Mouse (Mus musculus) myocyte (in vitro differentiated cells): ENCODE results near the gene Gm20388. TPM values are rescaled to one million over a fixed set of nuclear protein-coding genes. Genes with fewer than 3 reads are reported as not detected.
A peak's percentile ranks its signal among the peaks of the same experiment; 100 is the strongest.

Experiments
- H3K27me3 ChIP-seq: one replicate; pipeline ENCODE4 v1.6.1; 2011; ENCODE audit not compliant: control insufficient read depth, insufficient read depth, insufficient read length
- H3K36me3 ChIP-seq: one replicate; pipeline ENCODE4 v1.6.1; 2011; ENCODE audit not compliant: control insufficient read depth, insufficient read depth
- H3K4me2 ChIP-seq: one replicate; pipeline ENCODE4 v1.6.1; 2011; ENCODE audit warnings: low read depth, control low read depth
- H3K4me3 ChIP-seq: one replicate; pipeline ENCODE4 v1.5.1; 2011; ENCODE audit warnings: mild to moderate bottlenecking, control low read depth, moderate library complexity
- H3K79me2 ChIP-seq: one replicate; pipeline ENCODE4 v1.6.1; 2011; ENCODE audit not compliant: control insufficient read depth, insufficient read depth
- H3ac ChIP-seq: one replicate; pipeline ENCODE4 v1.6.1; 2011; ENCODE audit not compliant: control insufficient read depth, insufficient read length
- CEBPB ChIP-seq: IDR thresholded peaks from 2 replicates; pipeline ENCODE4 v1.6.1; 2011; ENCODE audit warnings: mild to moderate bottlenecking, moderate library complexity; ENCODE audit not compliant: poor library complexity, insufficient read depth, severe bottlenecking
- E2F4 ChIP-seq: IDR thresholded peaks from one replicate; pipeline ENCODE4 v1.6.1; 2011; ENCODE audit warnings: mild to moderate bottlenecking, control low read depth, moderate library complexity; ENCODE audit not compliant: insufficient read depth
- MAX ChIP-seq: IDR thresholded peaks from one replicate; pipeline ENCODE4 v1.6.1; 2011; ENCODE audit warnings: low read depth, mild to moderate bottlenecking, control low read depth
- MYOD1 ChIP-seq, 3 experiments: IDR thresholded peaks; one replicate each; pipeline ENCODE4 v1.6.1; 2011; ENCODE audit warnings: control low read depth in 2 of 3, low read depth in 2 of 3, mild to moderate bottlenecking in 2 of 3, moderate library complexity in 1 of 3; ENCODE audit not compliant: insufficient read length in 2 of 3, control insufficient read depth in 1 of 3
- MYOG ChIP-seq, 3 experiments: IDR thresholded peaks; one replicate each; pipeline ENCODE4 v1.6.1; 2011; ENCODE audit warnings: control low read depth in 2 of 3, low read depth in 2 of 3, mild to moderate bottlenecking in 2 of 3; ENCODE audit not compliant: insufficient read length in 2 of 3, control insufficient read depth in 1 of 3, insufficient read depth in 1 of 3
- POLR2A ChIP-seq: IDR thresholded peaks from one replicate; pipeline ENCODE4 v1.6.1; 2011; ENCODE audit warnings: low read depth, mild to moderate bottlenecking, control low read depth, moderate library complexity; ENCODE audit not compliant: insufficient read length
- POLR2AphosphoS2 ChIP-seq: IDR thresholded peaks from one replicate; pipeline ENCODE4 v1.6.1; 2011; ENCODE audit warnings: low read depth, control low read depth; ENCODE audit not compliant: insufficient read length
- REST ChIP-seq: IDR thresholded peaks from one replicate; pipeline ENCODE4 v1.6.1; 2011; ENCODE audit warnings: mild to moderate bottlenecking, control low read depth, moderate library complexity; ENCODE audit not compliant: insufficient read depth, insufficient read length
- SRF ChIP-seq: IDR thresholded peaks from one replicate; pipeline ENCODE4 v1.6.1; 2011; ENCODE audit warnings: low read depth; ENCODE audit not compliant: control insufficient read depth, insufficient read length
- TCF12 ChIP-seq: IDR thresholded peaks from one replicate; pipeline ENCODE4 v1.6.1; 2011; ENCODE audit warnings: mild to moderate bottlenecking, control low read depth; ENCODE audit not compliant: poor library complexity, insufficient read depth, severe bottlenecking
- TCF3 ChIP-seq: IDR thresholded peaks from one replicate; pipeline ENCODE4 v1.6.1; 2011; ENCODE audit warnings: low read depth, control low read depth; ENCODE audit not compliant: insufficient read length
- USF1 ChIP-seq: IDR thresholded peaks from one replicate; pipeline ENCODE4 v1.6.1; 2011; ENCODE audit warnings: low read depth, mild to moderate bottlenecking, control low read depth, moderate library complexity
- polyA plus RNA-seq: library from polyadenylated mRNA; unstranded; fragments of >200 nt; fragmentation: generic; extraction: Trizol; gene quantifications from one replicate; pipeline ENCODE4 v1.2.1, GENCODE M21; 2012; ENCODE audit warnings: missing spikeins

Gm20388 gene
- polyA plus RNA-seq, 1 experiment, result 15.3 TPM

- TF ChIP-seq TCF3, result no peak
- TF ChIP-seq POLR2A, result no peak
- TF ChIP-seq E2F4, result no peak
- no peak for TF ChIP-seq USF1
- no peak for TF ChIP-seq POLR2AphosphoS2
- TF ChIP-seq MYOG (IDR thresholded peaks at IDR 0.05; ENCODE audit: control insufficient read depth in 1 of 3, insufficient read depth in 1 of 3, insufficient read length in 2 of 3, low read depth in 2 of 3), result no peak
- TF ChIP-seq MAX, result no peak
- TF ChIP-seq SRF, result no peak
- no peak for TF ChIP-seq TCF12
- TF ChIP-seq REST, result no peak
- no peak for TF ChIP-seq CEBPB
- TF ChIP-seq MYOD1 (IDR thresholded peaks at IDR 0.05; ENCODE audit: control insufficient read depth in 1 of 3, insufficient read length in 2 of 3, low read depth in 2 of 3), result no peak
- no peaks in the 10 kb centered on the region for H3K27me3 ChIP-seq
Measured at GRCm38 (mm10) chr8:120602672-120603071, 692.0 kb downstream of the Gm20388 start.

GRCm38 (mm10) chr8:120607460-120607859 is 696.8 kb downstream of the Gm20388 start:
- Histone ChIP-seq H3K27me3 (no peaks in the 10 kb centered on the region), H3K4me2 (peak overlapping the region; percentile 38), H3K79me2 (no peaks in the 10 kb centered on the region), H3ac (no peak overlapping the region), H3K4me3 (no peak overlapping the region), H3K36me3 (no peaks in the 10 kb centered on the region)
- no peak for TF ChIP-seq E2F4
- TF ChIP-seq USF1, result no peak
- no peak for TF ChIP-seq MAX
- no peak for TF ChIP-seq POLR2A
- no peak for TF ChIP-seq REST
- TF ChIP-seq SRF, result no peak
- no peak for TF ChIP-seq POLR2AphosphoS2
- TF ChIP-seq CEBPB, result no peak

More at GRCm38 (mm10) chr8:120602672-120603071, 692.0 kb downstream of the Gm20388 start:
- Histone ChIP-seq H3ac (no peak overlapping the region), H3K79me2 (no peaks in the 10 kb centered on the region), H3K4me2 (no peak overlapping the region), H3K36me3 (no peaks in the 10 kb centered on the region), H3K4me3 (no peak overlapping the region)

- Histone ChIP-seq H3K79me2 (no peaks in the 10 kb centered on the region), H3ac (no peak overlapping the region), H3K27me3 (no peaks in the 10 kb centered on the region), H3K4me3 (no peak overlapping the region), H3K4me2 (peak overlapping the region; percentile 38), H3K36me3 (no peaks in the 10 kb centered on the region)
- TF ChIP-seq MYOD1 (IDR thresholded peaks at IDR 0.05; ENCODE audit: control insufficient read depth in 1 of 3, insufficient read length in 2 of 3, low read depth in 2 of 3), result no peak
- TF ChIP-seq POLR2A, result no peak
- no peak for TF ChIP-seq SRF
- TF ChIP-seq TCF12, result no peak
- TF ChIP-seq USF1, result no peak
- no peak for TF ChIP-seq POLR2AphosphoS2
- no peak for TF ChIP-seq MAX
- no peak for TF ChIP-seq CEBPB
- no peak for TF ChIP-seq MYOG (IDR thresholded peaks at IDR 0.05; ENCODE audit: control insufficient read depth in 1 of 3, insufficient read depth in 1 of 3, insufficient read length in 2 of 3, low read depth in 2 of 3)
- no peak for TF ChIP-seq TCF3
- no peak for TF ChIP-seq E2F4
- TF ChIP-seq REST, result no peak
Measured at GRCm38 (mm10) chr8:120607885-120608284, 697.2 kb downstream of the Gm20388 start.

- H3ac ChIP-seq, result no peak overlapping the region
- peak overlapping the region; percentile 9 for H3K4me2 ChIP-seq
- H3K36me3 ChIP-seq, result no peaks in the 10 kb centered on the region
- H3K79me2 ChIP-seq, result no peaks in the 10 kb centered on the region
- no peak overlapping the region for H3K4me3 ChIP-seq
- TF ChIP-seq POLR2AphosphoS2 (no peak), CEBPB (peak; percentile 87)
- H3K27me3 ChIP-seq, result no peaks in the 10 kb centered on the region
Measured at GRCm38 (mm10) chr8:120610824-120611223, 700.2 kb downstream of the Gm20388 start.

- Histone ChIP-seq H3ac (no peak overlapping the region), H3K79me2 (no peaks in the 10 kb centered on the region), H3K4me2 (no peak overlapping the region), H3K36me3 (no peaks in the 10 kb centered on the region), H3K4me3 (no peak overlapping the region), H3K27me3 (no peaks in the 10 kb centered on the region)
- TF ChIP-seq MYOD1 (IDR thresholded peaks at IDR 0.05; ENCODE audit: control insufficient read depth in 1 of 3, insufficient read length in 2 of 3, low read depth in 2 of 3) (no peak), TCF3 (no peak), USF1 (no peak), CEBPB (no peak), MAX (no peak), REST (no peak), MYOG (IDR thresholded peaks at IDR 0.05; ENCODE audit: control insufficient read depth in 1 of 3, insufficient read depth in 1 of 3, insufficient read length in 2 of 3, low read depth in 2 of 3) (no peak), E2F4 (no peak)
Measured at GRCm38 (mm10) chr8:120614491-120614890, 703.9 kb downstream of the Gm20388 start.
